Mouse (Mus musculus): ENCODE measurements around the gene Trim67.

Gene Trim67

GRCm38 (mm10) chr8:124792708-124793107 is at the start of gene Trim67:
Gene Trim67, plus strand, starts transcription at chr8:124793092.
- DNase-seq (ENCODE audit: low spot score), result no peak

GRCm38 (mm10) chr8:124746661-124747060 is 46.2 kb upstream of the Trim67 start:
- DNase-seq (ENCODE audit: low spot score), result no peak

GRCm38 (mm10) chr8:124751191-124751590 is 41.7 kb upstream of the Trim67 start:
- peak; percentile 11 for DNase-seq (ENCODE audit: low spot score)

- peak; percentile 58 for DNase-seq (ENCODE audit: low spot score)
Measured at GRCm38 (mm10) chr8:124751709-124752173, 41.2 kb upstream of the Trim67 start, which contains the start of gene Fam89a. Gene Fam89a, minus strand, starts transcription at chr8:124751832.

GRCm38 (mm10) chr8:124752325-124752862 is 40.5 kb upstream of the Trim67 start:
- no peak for DNase-seq (ENCODE audit: low spot score)

- DNase-seq (ENCODE audit: low spot score), result no peak
Measured at GRCm38 (mm10) chr8:124754101-124754791, 38.6 kb upstream of the Trim67 start.

GRCm38 (mm10) chr8:124754792-124755190 is 38.1 kb upstream of the Trim67 start:
- DNase-seq (ENCODE audit: low spot score), result no peak

- no peak for DNase-seq (ENCODE audit: low spot score)
Measured at GRCm38 (mm10) chr8:124755481-124755880, 37.4 kb upstream of the Trim67 start.

- no peak for DNase-seq (ENCODE audit: low spot score)
Measured at GRCm38 (mm10) chr8:124756153-124756552, 36.7 kb upstream of the Trim67 start.

- no peak for DNase-seq (ENCODE audit: low spot score)
Measured at GRCm38 (mm10) chr8:124756601-124757000, 36.3 kb upstream of the Trim67 start.

GRCm38 (mm10) chr8:124758544-124758943 is 34.3 kb upstream of the Trim67 start:
- peak; percentile 34 for DNase-seq (ENCODE audit: low spot score)

- DNase-seq (ENCODE audit: low spot score), result no peak
Measured at GRCm38 (mm10) chr8:124763061-124763460, 29.8 kb upstream of the Trim67 start.

- no peak for DNase-seq (ENCODE audit: low spot score)
Measured at GRCm38 (mm10) chr8:124772389-124772788, 20.5 kb upstream of the Trim67 start.

- DNase-seq (ENCODE audit: low spot score), result peak; percentile 53
Measured at GRCm38 (mm10) chr8:124775695-124776094, 17.2 kb upstream of the Trim67 start.

GRCm38 (mm10) chr8:124780236-124780635 is 12.7 kb upstream of the Trim67 start:
- DNase-seq (ENCODE audit: low spot score), result no peak

- DNase-seq (ENCODE audit: low spot score), result no peak
Measured at GRCm38 (mm10) chr8:124782431-124782830, 10.5 kb upstream of the Trim67 start.

GRCm38 (mm10) chr8:124783228-124783627 is 9.7 kb upstream of the Trim67 start:
- no peak for DNase-seq (ENCODE audit: low spot score)

GRCm38 (mm10) chr8:124784613-124785012 is 8.3 kb upstream of the Trim67 start:
- DNase-seq (ENCODE audit: low spot score), result no peak

GRCm38 (mm10) chr8:124790676-124791075 is 2.2 kb upstream of the Trim67 start:
- DNase-seq (ENCODE audit: low spot score), result no peak

GRCm38 (mm10) chr8:124791751-124792150 is 1.1 kb upstream of the Trim67 start:
- no peak for DNase-seq (ENCODE audit: low spot score)

GRCm38 (mm10) chr8:124792186-124792585 is 706 bp upstream of the Trim67 start:
- no peak for DNase-seq (ENCODE audit: low spot score)

- peak; percentile 40 for DNase-seq (ENCODE audit: low spot score)
Measured at GRCm38 (mm10) chr8:124793172-124793651, 320 bp downstream of the Trim67 start.

- DNase-seq (ENCODE audit: low spot score), result no peak
Measured at GRCm38 (mm10) chr8:124793661-124794485, 981 bp downstream of the Trim67 start.
